Mouse (Mus musculus): ENCODE measurements around the gene Ugt1a8. TPM values are rescaled to one million over a fixed set of nuclear protein-coding genes. Genes with fewer than 3 reads are reported as not detected.
"Not testable (repeated sequence)": the region's sequence is repeated elsewhere in the genome, so short reads cannot be mapped to it uniquely, and the experiment has no call there.

The Ugt1a8 gene
- polyA plus RNA-seq, 1 experiment from 2014 or later = not detected

GRCm38 (mm10) chr1:88112769-88113168, 25.2 kb downstream of the Ugt1a8 start:
- H3K9ac ChIP-seq; H3K4me1 ChIP-seq (replicated peaks); H3K36me3 ChIP-seq (replicated peaks); H3K4me3 ChIP-seq (replicated peaks); H3K27ac ChIP-seq (replicated peaks); H3K4me2 ChIP-seq; H3K9me3 ChIP-seq (replicated peaks); ATAC-seq (ENCODE audit: insufficient read depth); H3K27me3 ChIP-seq: not testable (repeated sequence)
- WGBS (ENCODE audit: insufficient replicate concordance) = 60% methylated on average over 6 of the region's 6 CpGs

GRCm38 (mm10) chr1:88120550-88120949, 32.9 kb downstream of the Ugt1a8 start:
- not testable (repeated sequence) for H3K4me1 ChIP-seq (replicated peaks); ATAC-seq (ENCODE audit: insufficient read depth); H3K27me3 ChIP-seq; H3K36me3 ChIP-seq (replicated peaks); H3K9me3 ChIP-seq (replicated peaks); H3K4me3 ChIP-seq (replicated peaks); H3K4me2 ChIP-seq; H3K9ac ChIP-seq; H3K27ac ChIP-seq (replicated peaks)
- 3% methylated on average over 4 of the region's 4 CpGs for WGBS (ENCODE audit: insufficient replicate concordance)

- H3K27ac ChIP-seq (replicated peaks); H3K9me3 ChIP-seq (replicated peaks); H3K4me2 ChIP-seq; H3K9ac ChIP-seq; H3K4me1 ChIP-seq (replicated peaks); H3K27me3 ChIP-seq; ATAC-seq (ENCODE audit: insufficient read depth); H3K36me3 ChIP-seq (replicated peaks); H3K4me3 ChIP-seq (replicated peaks): not testable (repeated sequence)
- no CpG with 5 or more reads among the region's 1 CpGs for WGBS (ENCODE audit: insufficient replicate concordance)
These were observed 33.9 kb downstream of the Ugt1a8 start for GRCm38 (mm10) chr1:88121521-88121920.

- H3K9ac ChIP-seq; H3K27me3 ChIP-seq; H3K4me1 ChIP-seq (replicated peaks); H3K27ac ChIP-seq (replicated peaks); ATAC-seq (ENCODE audit: insufficient read depth); H3K4me3 ChIP-seq (replicated peaks); H3K4me2 ChIP-seq; H3K9me3 ChIP-seq (replicated peaks); H3K36me3 ChIP-seq (replicated peaks): not testable (repeated sequence)
- 55% methylated on average over 4 of the region's 4 CpGs for WGBS (ENCODE audit: insufficient replicate concordance)
These were observed 38.3 kb downstream of the Ugt1a8 start for GRCm38 (mm10) chr1:88125827-88126360.

GRCm38 (mm10) chr1:88129091-88129490, 41.5 kb downstream of the Ugt1a8 start:
- 65% methylated on average over 2 of the region's 2 CpGs for WGBS (ENCODE audit: insufficient replicate concordance)
- not testable (repeated sequence) for H3K9me3 ChIP-seq (replicated peaks); ATAC-seq (ENCODE audit: insufficient read depth); H3K4me2 ChIP-seq; H3K4me1 ChIP-seq (replicated peaks); H3K27ac ChIP-seq (replicated peaks); H3K27me3 ChIP-seq; H3K4me3 ChIP-seq (replicated peaks); H3K9ac ChIP-seq; H3K36me3 ChIP-seq (replicated peaks)

GRCm38 (mm10) chr1:88130223-88130622, 42.6 kb downstream of the Ugt1a8 start:
- not testable (repeated sequence) for H3K36me3 ChIP-seq (replicated peaks); H3K9ac ChIP-seq; ATAC-seq (ENCODE audit: insufficient read depth); H3K4me2 ChIP-seq; H3K4me3 ChIP-seq (replicated peaks); H3K27me3 ChIP-seq; H3K9me3 ChIP-seq (replicated peaks); H3K4me1 ChIP-seq (replicated peaks); H3K27ac ChIP-seq (replicated peaks)
- WGBS (ENCODE audit: insufficient replicate concordance) = 66% methylated on average over 1 of the region's 1 CpGs

- Histone ChIP-seq H3K27ac (replicated peaks) (no peak overlapping the region), H3K4me1 (replicated peaks) (peaks cover 18% of the 10 kb centered on the region; the same call in 1 of the 2 replicates)
- WGBS (ENCODE audit: insufficient replicate concordance) = 25% methylated on average over 3 of the region's 3 CpGs
These were observed 46.4 kb downstream of the Ugt1a8 start for GRCm38 (mm10) chr1:88133908-88134456.

GRCm38 (mm10) chr1:88134457-88135011, 46.9 kb downstream of the Ugt1a8 start, which contains the start of gene Ugt1a6a:
Ugt1a6a (plus strand) TSS chr1:88134809.
- not testable (repeated sequence) for H3K27me3 ChIP-seq; H3K36me3 ChIP-seq (replicated peaks); H3K4me2 ChIP-seq; H3K4me3 ChIP-seq (replicated peaks); H3K27ac ChIP-seq (replicated peaks); H3K9me3 ChIP-seq (replicated peaks); ATAC-seq (ENCODE audit: insufficient read depth); H3K9ac ChIP-seq
- 12% methylated on average over 5 of the region's 5 CpGs for WGBS (ENCODE audit: insufficient replicate concordance)
- peaks cover 18% of the 10 kb centered on the region; the same call in 1 of the 2 replicates for H3K4me1 ChIP-seq (replicated peaks)

More at GRCm38 (mm10) chr1:88133908-88134456, 46.4 kb downstream of the Ugt1a8 start:
- no peak overlapping the region for H3K9ac ChIP-seq
- no peaks in the 10 kb centered on the region for H3K27me3 ChIP-seq
- ATAC-seq (ENCODE audit: insufficient read depth) = no peak
- H3K4me3 ChIP-seq (replicated peaks) = no peak overlapping the region
- H3K36me3 ChIP-seq (replicated peaks) = no peaks in the 10 kb centered on the region
- H3K9me3 ChIP-seq (replicated peaks) = no peaks in the 10 kb centered on the region
- H3K4me2 ChIP-seq = no peak overlapping the region

- 63% methylated on average over 6 of the region's 6 CpGs for WGBS (ENCODE audit: insufficient replicate concordance)
These were observed 47.8 kb downstream of the Ugt1a8 start for GRCm38 (mm10) chr1:88135229-88135904.

GRCm38 (mm10) chr1:88136646-88137045, 49.0 kb downstream of the Ugt1a8 start:
- Histone ChIP-seq H3K4me1 (replicated peaks) (peaks cover 18% of the 10 kb centered on the region; the same call in 1 of the 2 replicates), H3K4me2 (no peak overlapping the region)
- 51% methylated on average over 2 of the region's 2 CpGs for WGBS (ENCODE audit: insufficient replicate concordance)

More at GRCm38 (mm10) chr1:88135229-88135904, 47.8 kb downstream of the Ugt1a8 start:
- not testable (repeated sequence) for H3K9ac ChIP-seq; H3K4me2 ChIP-seq; ATAC-seq (ENCODE audit: insufficient read depth); H3K27ac ChIP-seq (replicated peaks); H3K9me3 ChIP-seq (replicated peaks); H3K36me3 ChIP-seq (replicated peaks); H3K4me3 ChIP-seq (replicated peaks); H3K27me3 ChIP-seq
- peaks cover 18% of the 10 kb centered on the region; the same call in 1 of the 2 replicates for H3K4me1 ChIP-seq (replicated peaks)

GRCm38 (mm10) chr1:88137264-88137663, 49.7 kb downstream of the Ugt1a8 start:
- Histone ChIP-seq H3K4me1 (replicated peaks) (peaks cover 18% of the 10 kb centered on the region; the same call in 1 of the 2 replicates), H3K4me3 (replicated peaks) (no peak overlapping the region), H3K27ac (replicated peaks) (no peak overlapping the region), H3K9me3 (replicated peaks) (no peaks in the 10 kb centered on the region), H3K4me2 (no peak overlapping the region), H3K36me3 (replicated peaks) (no peaks in the 10 kb centered on the region), H3K9ac (no peak overlapping the region), H3K27me3 (no peaks in the 10 kb centered on the region)
- WGBS (ENCODE audit: insufficient replicate concordance) = 63% methylated on average over 3 of the region's 3 CpGs
- ATAC-seq (ENCODE audit: insufficient read depth) = no peak

More at GRCm38 (mm10) chr1:88136646-88137045, 49.0 kb downstream of the Ugt1a8 start:
- no peak overlapping the region for H3K27ac ChIP-seq (replicated peaks)
- H3K9ac ChIP-seq = no peak overlapping the region
- H3K36me3 ChIP-seq (replicated peaks) = no peaks in the 10 kb centered on the region
- no peaks in the 10 kb centered on the region for H3K27me3 ChIP-seq
- no peak overlapping the region for H3K4me3 ChIP-seq (replicated peaks)
- ATAC-seq (ENCODE audit: insufficient read depth) = no peak
- no peaks in the 10 kb centered on the region for H3K9me3 ChIP-seq (replicated peaks)
